Mouse (Mus musculus) CH12.LX (cell line): ENCODE measurements around the gene Apoc2. TPM values are rescaled to one million over a fixed set of nuclear protein-coding genes. Genes with fewer than 3 reads are reported as not detected.

ENCODE experiments used
- DNase-seq: peaks from one replicate; pipeline ENCODE4 v3.0.0-alpha.2; 2013; ENCODE audit errors: extremely low read depth
- H3K27ac ChIP-seq: 2 replicates; pipeline ENCODE4 v1.5.1; 2012; ENCODE audit warnings: low read depth, mild to moderate bottlenecking, control low read depth, moderate library complexity; ENCODE audit not compliant: insufficient read depth
- H3K27me3 ChIP-seq: replicated peaks from 2 replicates; pipeline ENCODE3; 2012; ENCODE audit warnings: inconsistent platforms
- H3K36me3 ChIP-seq, 2 experiments: replicated peaks in 1 of 2; 2 replicates each; pipeline versions ENCODE3 to v1.6.1; 2012; ENCODE audit warnings: inconsistent platforms in 1 of 2, low read length in 1 of 2, mild to moderate bottlenecking in 1 of 2, mixed read lengths in 1 of 2, moderate library complexity in 1 of 2; ENCODE audit not compliant: control insufficient read depth in 1 of 2, insufficient read depth in 1 of 2
- H3K4me1 ChIP-seq, 2 experiments: 2 replicates each; pipeline ENCODE4 v1.6.1; 2012; ENCODE audit warnings: inconsistent platforms in 1 of 2, moderate library complexity in 1 of 2; ENCODE audit not compliant: insufficient read depth in 2 of 2, control insufficient read depth in 1 of 2
- H3K4me2 ChIP-seq: 2 replicates; pipeline ENCODE4 v1.6.1; 2012; ENCODE audit warnings: low read depth, mild to moderate bottlenecking, control low read depth; ENCODE audit not compliant: poor library complexity, insufficient read depth, severe bottlenecking
- H3K4me3 ChIP-seq, 3 experiments: fragments of 150-350 bp in 1 of 3; sonication (generic) in 1 of 3; replicated peaks in 1 of 3; 2 replicates each; pipeline versions ENCODE3 to v1.5.1; 2011 to 2012; ENCODE audit warnings: low read depth in 2 of 3, low read length in 2 of 3, mild to moderate bottlenecking in 2 of 3, moderate library complexity in 2 of 3, control low read depth in 1 of 3, improper control_type of control experiment in 1 of 3, inconsistent platforms in 1 of 3, mixed read lengths in 1 of 3; ENCODE audit not compliant: poor library complexity in 1 of 3
- H3K79me2 ChIP-seq: replicated peaks from 2 replicates; pipeline ENCODE4 v1.6.1; 2012; ENCODE audit warnings: mild to moderate bottlenecking, moderate library complexity; ENCODE audit not compliant: control insufficient read depth, poor library complexity, insufficient read depth, severe bottlenecking; ENCODE audit errors: extremely low read depth
- H3K9ac ChIP-seq: 2 replicates; pipeline ENCODE4 v1.6.1; 2012; ENCODE audit warnings: low read depth, mild to moderate bottlenecking, control low read depth, moderate library complexity; ENCODE audit not compliant: insufficient read depth
- H3K9me3 ChIP-seq: replicated peaks from 2 replicates; pipeline ENCODE3; 2012; ENCODE audit warnings: low read length, inconsistent platforms, mixed read lengths
- CHD1 ChIP-seq: IDR thresholded peaks from 2 replicates; pipeline ENCODE4 v1.6.1; 2012; ENCODE audit warnings: low read depth, low read length, improper control_type of control experiment, inconsistent platforms
- CHD2 ChIP-seq: IDR thresholded peaks from 2 replicates; pipeline ENCODE4 v1.6.1; 2011; ENCODE audit warnings: low read length, improper control_type of control experiment
- CTCF ChIP-seq, 2 experiments: IDR thresholded peaks in 1 of 2; conservative IDR thresholded peaks in 1 of 2; 2 replicates each; pipeline ENCODE4 v1.5.1; 2011 to 2012; ENCODE audit warnings: low read depth in 2 of 2, low read length in 2 of 2, improper control_type of control experiment in 1 of 2, inconsistent platforms in 1 of 2, mild to moderate bottlenecking in 1 of 2, moderate library complexity in 1 of 2
- ELF1 ChIP-seq: IDR thresholded peaks from 2 replicates; pipeline ENCODE4 v1.6.1; 2014; ENCODE audit warnings: low read depth, mild to moderate bottlenecking, inconsistent platforms, low read length, improper control_type of control experiment
- ETS1 ChIP-seq: conservative IDR thresholded peaks from 2 replicates; pipeline ENCODE4 v1.6.1; 2012; ENCODE audit warnings: low read depth, mild to moderate bottlenecking, inconsistent platforms, low read length, improper control_type of control experiment, moderate library complexity
- GABPA ChIP-seq: IDR thresholded peaks from 2 replicates; pipeline ENCODE4 v1.6.1; 2012; ENCODE audit warnings: low read depth, low read length, improper control_type of control experiment, inconsistent platforms; ENCODE audit not compliant: insufficient replicate concordance
- KAT2A ChIP-seq: IDR thresholded peaks from 2 replicates; pipeline ENCODE4 v1.6.1; 2012; ENCODE audit warnings: low read length, improper control_type of control experiment, inconsistent platforms; ENCODE audit not compliant: insufficient replicate concordance
- MAFK ChIP-seq: IDR thresholded peaks from 2 replicates; pipeline ENCODE4 v1.6.1; 2011; ENCODE audit warnings: low read length, improper control_type of control experiment; ENCODE audit not compliant: insufficient replicate concordance
- MXI1 ChIP-seq: IDR thresholded peaks from 2 replicates; pipeline ENCODE4 v1.6.1; 2011; ENCODE audit warnings: mild to moderate bottlenecking, low read depth, low read length, improper control_type of control experiment
- NELFE ChIP-seq: IDR thresholded peaks from 2 replicates; pipeline ENCODE4 v1.6.1; 2011; ENCODE audit warnings: low read depth, low read length, improper control_type of control experiment
- PAX5 ChIP-seq: IDR thresholded peaks from 2 replicates; pipeline ENCODE4 v1.6.1; 2012; ENCODE audit warnings: low read length, inconsistent platforms, mixed read lengths
- RAD21 ChIP-seq: IDR thresholded peaks from 2 replicates; pipeline ENCODE4 v1.6.1; 2011; ENCODE audit warnings: low read depth, mild to moderate bottlenecking, low read length, improper control_type of control experiment, moderate library complexity
- SIN3A ChIP-seq: IDR thresholded peaks from 2 replicates; pipeline ENCODE4 v1.6.1; 2012; ENCODE audit warnings: low read length, improper control_type of control experiment, inconsistent platforms
- ZC3H11A ChIP-seq: IDR thresholded peaks from 2 replicates; pipeline ENCODE4 v1.6.1; 2012; ENCODE audit warnings: low read depth, mild to moderate bottlenecking, inconsistent platforms, low read length, improper control_type of control experiment
- dilution Hi-C: fragments of 300-500 bp; cut with MboI; formaldehyde crosslinking; loops from 2 replicates; pipeline ENCODE4 v1.14.3; 2020; ENCODE audit warnings: low sequenced_read_pairs; ENCODE audit not compliant: extremely low pct_unique_long_range_greater_than_20kb, extremely low pct_ligation_motif_present
- in situ Hi-C: fragments of 300-500 bp; cut with MboI; formaldehyde crosslinking; loops from 3 replicates; pipeline ENCODE4 v1.14.3; 2019; ENCODE audit warnings: low sequenced_read_pairs, low pct_ligation_motif_present, low pct_unique_long_range_greater_than_20kb, mixed read lengths
- polyA plus RNA-seq: library from polyadenylated mRNA; unstranded; fragments of >175 nt; gene quantifications from 2 replicates; pipeline ENCODE4 v1.2.1, GENCODE M21; 2012; ENCODE audit warnings: low read depth; ENCODE audit not compliant: insufficient read length
- total RNA-seq, 2 experiments: library from RNA; depleted of rRNA; stranded (reverse); fragments of 300-350 nt in 1 of 2; fragments of >200 nt in 1 of 2; gene quantifications; 2 replicates each; pipeline ENCODE4 v1.2.3; 2012 to 2014

Apoc2 gene
- total and polyA plus RNA-seq, 3 experiments: not detected

- H3K9me3 ChIP-seq: peaks cover 5% of the 10 kb centered on the region
- dilution Hi-C loops (no loop called here), in situ Hi-C loops (no loop called here)
- no peak for DNase-seq
- H3K4me2 ChIP-seq: no peak overlapping the region
- TF ChIP-seq CTCF (conservative IDR thresholded peaks at IDR 0.05 in 1 of 2, IDR thresholded peaks at IDR 0.05 in 1 of 2; ENCODE audit: low read depth in 2 of 2, low read length in 2 of 2) (no peak), CHD1 (no peak)
- no peak overlapping the region for H3K9ac ChIP-seq
- peaks cover 23 to 42% of the 10 kb centered on the region in 2 experiments for H3K36me3 ChIP-seq
- H3K4me1 ChIP-seq: peaks cover 5 to 22% of the 10 kb centered on the region in 2 experiments; a peak in 3 of 4 replicates
- no peak overlapping the region for H3K4me3 ChIP-seq
- H3K79me2 ChIP-seq: no peaks in the 10 kb centered on the region
- H3K27me3 ChIP-seq: no peaks in the 10 kb centered on the region
- no peak overlapping the region for H3K27ac ChIP-seq
Observed at GRCm38 (mm10) chr7:19695881-19696280, 18.1 kb upstream of the Apoc2 start.

- dilution Hi-C loops: no loop called here
- Histone ChIP-seq H3K27ac (no peak overlapping the region), H3K79me2 (no peaks in the 10 kb centered on the region), H3K4me3 (no peak overlapping the region), H3K9ac (no peak overlapping the region), H3K4me2 (no peak overlapping the region), H3K4me1 (peaks cover under 1 to 16% of the 10 kb centered on the region in 2 experiments; a peak in 3 of 4 replicates), H3K27me3 (no peaks in the 10 kb centered on the region), H3K36me3 (peaks cover 18 to 35% of the 10 kb centered on the region in 2 experiments), H3K9me3 (peaks cover 5% of the 10 kb centered on the region)
- no peak for DNase-seq
- TF ChIP-seq CHD2: no peak
- TF ChIP-seq CHD1: no peak
- TF ChIP-seq MXI1: no peak
- no peak for TF ChIP-seq ETS1
- TF ChIP-seq GABPA: no peak
- no peak for TF ChIP-seq NELFE
- TF ChIP-seq ELF1: no peak
- TF ChIP-seq KAT2A: no peak
- no peak for TF ChIP-seq ZC3H11A
- no peak for TF ChIP-seq PAX5
- no peak for TF ChIP-seq SIN3A
- TF ChIP-seq MAFK: no peak
- no peak for TF ChIP-seq RAD21
- in situ Hi-C loops: no loop called here
Observed at GRCm38 (mm10) chr7:19695213-19695594, 17.5 kb upstream of the Apoc2 start.
